Mouse (Mus musculus): ENCODE measurements around the gene Gm45623.

The Gm45623 gene

GRCm38 (mm10) chr13:56752474-56753191 is 994 bp downstream of the Gm45623 start:
- no peak for DNase-seq (ENCODE audit: low spot score)

GRCm38 (mm10) chr13:56751774-56752173 is 1.9 kb downstream of the Gm45623 start:
- DNase-seq (ENCODE audit: low spot score), result no peak

GRCm38 (mm10) chr13:56749377-56749776 is 4.2 kb downstream of the Gm45623 start:
- no peak for DNase-seq (ENCODE audit: low spot score)

- DNase-seq (ENCODE audit: low spot score), result no peak
Measured at GRCm38 (mm10) chr13:56747554-56747953, 6.1 kb downstream of the Gm45623 start.

- no peak for DNase-seq (ENCODE audit: low spot score)
Measured at GRCm38 (mm10) chr13:56746739-56747532, 6.7 kb downstream of the Gm45623 start.

- DNase-seq (ENCODE audit: low spot score), result no peak
Measured at GRCm38 (mm10) chr13:56742325-56742901, 11.2 kb downstream of the Gm45623 start.

GRCm38 (mm10) chr13:56741691-56742090 is 11.9 kb downstream of the Gm45623 start:
- no peak for DNase-seq (ENCODE audit: low spot score)

GRCm38 (mm10) chr13:56740496-56740895 is 13.1 kb downstream of the Gm45623 start:
- DNase-seq (ENCODE audit: low spot score), result no peak

GRCm38 (mm10) chr13:56739556-56739955 is 14.1 kb downstream of the Gm45623 start:
- no peak for DNase-seq (ENCODE audit: low spot score)

- no peak for DNase-seq (ENCODE audit: low spot score)
Measured at GRCm38 (mm10) chr13:56735212-56735875, 18.3 kb downstream of the Gm45623 start.

GRCm38 (mm10) chr13:56734617-56735016 is 19.0 kb downstream of the Gm45623 start:
- no peak for DNase-seq (ENCODE audit: low spot score)

GRCm38 (mm10) chr13:56729046-56729445 is 24.6 kb downstream of the Gm45623 start:
- no peak for DNase-seq (ENCODE audit: low spot score)

- no peak for DNase-seq (ENCODE audit: low spot score)
Measured at GRCm38 (mm10) chr13:56726551-56726950, 27.1 kb downstream of the Gm45623 start.

GRCm38 (mm10) chr13:56712221-56712620 is 41.4 kb downstream of the Gm45623 start:
- no peak for DNase-seq (ENCODE audit: low spot score)

GRCm38 (mm10) chr13:56710620-56711019 is 43.0 kb downstream of the Gm45623 start:
- no peak for DNase-seq (ENCODE audit: low spot score)

- DNase-seq (ENCODE audit: low spot score), result no peak
Measured at GRCm38 (mm10) chr13:56707606-56708005, 46.0 kb downstream of the Gm45623 start.

- DNase-seq (ENCODE audit: low spot score), result no peak
Measured at GRCm38 (mm10) chr13:56707111-56707510, 46.5 kb downstream of the Gm45623 start.

GRCm38 (mm10) chr13:56704596-56704995 is 49.0 kb downstream of the Gm45623 start:
- DNase-seq (ENCODE audit: low spot score), result no peak

GRCm38 (mm10) chr13:56703871-56704321 is 49.7 kb downstream of the Gm45623 start:
- DNase-seq (ENCODE audit: low spot score), result no peak

GRCm38 (mm10) chr13:56703222-56703870 is 50.3 kb downstream of the Gm45623 start:
- DNase-seq (ENCODE audit: low spot score), result no peak

- DNase-seq (ENCODE audit: low spot score), result peak; percentile 63
Measured at GRCm38 (mm10) chr13:56702469-56703221, 51.0 kb downstream of the Gm45623 start, which contains the start of gene Smad5. Smad5 (plus strand) TSS chr13:56703010.
